ENCODE assay signal across 9 mouse cellular contexts in genomic region chr7:133066776-133067175, GRCm38 (mm10). TPM values are rescaled to one million over a fixed set of nuclear protein-coding genes. Genes with fewer than 3 reads are reported as not detected.
DNase-seq lines count a peak whose midpoint lies in the region; ATAC-seq and TF ChIP-seq lines count a peak whose summit lies in the region.
"Had no signal": no experiment of that assay in that cellular context is flagged by ENCODE, and none has a peak within 500 bp of the region (broad histone marks: within the 10 kb centered on the region; RNA-seq: fewer than 3 reads in every experiment).

No protein-coding gene starts in this region.

- H3K27me3 ChIP-seq in forebrain, embryonic 16.5 days (replicated peaks; ENCODE audit: control insufficient read depth, insufficient read depth, low read length), result no peaks in the 10 kb centered on the region
- H3K27me3 ChIP-seq in thymus, adult 2 months (ENCODE audit: control insufficient read depth, insufficient read depth, low read length), result no peaks in the 10 kb centered on the region

- no peak for TF ChIP-seq CTCF in gastrocnemius, adult 2 months (IDR thresholded peaks at IDR 0.05)
- TF ChIP-seq CTCF in left cerebral cortex, adult 2 months (IDR thresholded peaks at IDR 0.05), result no peak; the same call in 1 of the 2 replicates
- no peak for TF ChIP-seq CTCF in thymus, adult 2 months (IDR thresholded peaks at IDR 0.05; ENCODE audit: borderline replicate concordance, control insufficient read depth, extremely low read depth, insufficient read depth, low read length, poor library complexity)

- peak; percentile 78 for ATAC-seq in forebrain, embryonic 16.5 days

- H3K4me2 ChIP-seq in forebrain, embryonic 16.5 days (ENCODE audit: low read length), result peak overlapping the region; percentile 10

- no peak overlapping the region for H3K9ac ChIP-seq in forebrain, embryonic 16.5 days (replicated peaks; ENCODE audit: low read depth, low read length)

- TF ChIP-seq POLR2A in thymus, adult 2 months (IDR thresholded peaks at IDR 0.05; ENCODE audit: control insufficient read depth, extremely low read depth, insufficient read depth, low read length, poor library complexity), result no peak

- no peaks in the 10 kb centered on the region for H3K9me3 ChIP-seq in forebrain, embryonic 16.5 days (ENCODE audit: control insufficient read depth, low read length)

- DNase-seq in gastrocnemius, adult 2 months, result no peak
- DNase-seq in gastrocnemius, adult 18-20 months (ENCODE audit: low spot score), result no peak
- DNase-seq in adipocyte (ENCODE audit: low spot score), result peak; percentile 60
- DNase-seq in left cerebral cortex, adult 2 months (ENCODE audit: extremely low spot score in 1 of 2, low spot score in 2 of 2), result peak; percentile 23 to 41
- no peak for DNase-seq in thymus, adult 2 months
- no peak for DNase-seq in gastrocnemius, postnatal 25 days
- DNase-seq in thymus, adult 18-20 months, result no peak

- peaks cover 55% of the 10 kb centered on the region for H3K4me1 ChIP-seq in forebrain, embryonic 16.5 days (replicated peaks; ENCODE audit: control insufficient read depth, insufficient read depth, low read length)
- no peaks in the 10 kb centered on the region for H3K4me1 ChIP-seq in thymus, adult 2 months (replicated peaks; ENCODE audit: control insufficient read depth, insufficient read depth, low read length)

- H3K27ac ChIP-seq in gastrocnemius, adult 2 months, result peak overlapping the region; percentile 83
- peak overlapping the region; percentile 71 for H3K27ac ChIP-seq in forebrain, embryonic 16.5 days (ENCODE audit: low read length)
- no peak overlapping the region for H3K27ac ChIP-seq in left cerebral cortex, adult 2 months
- no peak overlapping the region for H3K27ac ChIP-seq in thymus, adult 2 months (ENCODE audit: control insufficient read depth, insufficient read depth, low read length)

- no peak overlapping the region for H3K4me3 ChIP-seq in gastrocnemius, adult 2 months
- no peak overlapping the region for H3K4me3 ChIP-seq in forebrain, embryonic 16.5 days (replicated peaks; ENCODE audit: low read length)
- H3K4me3 ChIP-seq in left cerebral cortex, adult 2 months, result no peak overlapping the region
- no peak overlapping the region for H3K4me3 ChIP-seq in thymus, adult 2 months (ENCODE audit: control insufficient read depth, insufficient read depth, low read length)

- intact Hi-C loops in gastrocnemius, adult 2 months (cut with DNase I), result no loop called here
- intact Hi-C loops in left cerebral cortex, adult 2 months (cut with DNase I), result no loop called here

- H3K36me3 ChIP-seq in forebrain, embryonic 16.5 days (ENCODE audit: control insufficient read depth, insufficient read depth), result no peaks in the 10 kb centered on the region
- H3K36me3 ChIP-seq in thymus, adult 2 months (ENCODE audit: control insufficient read depth, insufficient read depth, low read length), result no peaks in the 10 kb centered on the region

- 13% methylated on average over 6 of the region's 6 CpGs for WGBS in forebrain, embryonic 16.5 days
- WGBS in thymus, adult 2 months, result 94% methylated on average over 6 of the region's 6 CpGs

RNA-seq across cellular contexts. Expression of gene Fgfr2, which starts 56.4 kb away (rescaled TPM):
- total RNA-seq in gastrocnemius, adult 2 months (2021), result under 1 TPM; 0.15 to 0.33 TPM
- under 1 TPM; 0.43 to 0.88 TPM for total RNA-seq in gastrocnemius, adult 18-20 months (2021)
- polyA plus RNA-seq in forebrain, embryonic 16.5 days (2015; fragmentation: Nextera tagmentation; extraction: Ambion mirVana), result 39.2 and 52.1 TPM in 2 replicates
- 10 to 100 TPM; 47.3 to 47.4 TPM for total RNA-seq in left cerebral cortex, adult 2 months (2021)
- 9.0 and 12.1 TPM in 2 replicates for polyA plus RNA-seq in thymus, adult 2 months (2012; rRNA removed)
- under 1 TPM; 0.33 to 0.96 TPM for total RNA-seq in gastrocnemius, postnatal 25 days (2021)
- total RNA-seq: neutrophil, adult 5-6 weeks had no signal

RNA-seq across cellular contexts. Expression of gene Ctbp2, which starts 57.4 kb away (rescaled TPM):
- 10 to 100 TPM; 18.7 to 23.0 TPM for total RNA-seq in gastrocnemius, adult 2 months (2021)
- 10 to 100 TPM; 17.7 to 21.8 TPM for total RNA-seq in gastrocnemius, adult 18-20 months (2021)
- polyA plus RNA-seq in forebrain, embryonic 16.5 days (2015; fragmentation: Nextera tagmentation; extraction: Ambion mirVana), result 74.6 and 85.2 TPM in 2 replicates
- 10 to 100 TPM; 30.1 to 30.6 TPM for total RNA-seq in left cerebral cortex, adult 2 months (2021)
- 10.7 and 14.0 TPM in 2 replicates for polyA plus RNA-seq in thymus, adult 2 months (2012; rRNA removed)
- total RNA-seq in gastrocnemius, postnatal 25 days (2021), result 10 to 100 TPM; 11.7 to 15.9 TPM

Comparison
In these comparisons a context has a peak if more than half of its experiments do, and no peak if none do; other contexts are left out.
1. DNase-seq: peak in adipocyte (single experiment) and left cerebral cortex, adult 2 months (2 of 2); none in gastrocnemius, adult 2 months (single experiment), gastrocnemius, adult 18-20 months (single experiment), thymus, adult 2 months (single experiment), gastrocnemius, postnatal 25 days (single experiment) and thymus, adult 18-20 months (0 of 2).
2. H3K27ac ChIP-seq: peak in gastrocnemius, adult 2 months (single experiment) and forebrain, embryonic 16.5 days (single experiment); none in left cerebral cortex, adult 2 months (single experiment) and thymus, adult 2 months (single experiment).
3. RNA of gene Fgfr2, which starts 56.4 kb away (total RNA-seq): 47.3 to 47.4 TPM in left cerebral cortex, adult 2 months; 0.33 to 0.96 TPM in gastrocnemius, postnatal 25 days, 0.43 to 0.88 TPM in gastrocnemius, adult 18-20 months and 0.15 to 0.33 TPM in gastrocnemius, adult 2 months; every median in the first group is over 10 times any median in the second.